Mouse (Mus musculus) thymus, postnatal 25 days (tissue): Measurements from ENCODE around the gene BC025920.
A peak's percentile ranks its signal among the peaks of the same experiment; 100 is the strongest.

Experiments
- DNase-seq: peaks from one replicate; pipeline ENCODE4 v3.0.0; 2022

The BC025920 gene

DNA sequence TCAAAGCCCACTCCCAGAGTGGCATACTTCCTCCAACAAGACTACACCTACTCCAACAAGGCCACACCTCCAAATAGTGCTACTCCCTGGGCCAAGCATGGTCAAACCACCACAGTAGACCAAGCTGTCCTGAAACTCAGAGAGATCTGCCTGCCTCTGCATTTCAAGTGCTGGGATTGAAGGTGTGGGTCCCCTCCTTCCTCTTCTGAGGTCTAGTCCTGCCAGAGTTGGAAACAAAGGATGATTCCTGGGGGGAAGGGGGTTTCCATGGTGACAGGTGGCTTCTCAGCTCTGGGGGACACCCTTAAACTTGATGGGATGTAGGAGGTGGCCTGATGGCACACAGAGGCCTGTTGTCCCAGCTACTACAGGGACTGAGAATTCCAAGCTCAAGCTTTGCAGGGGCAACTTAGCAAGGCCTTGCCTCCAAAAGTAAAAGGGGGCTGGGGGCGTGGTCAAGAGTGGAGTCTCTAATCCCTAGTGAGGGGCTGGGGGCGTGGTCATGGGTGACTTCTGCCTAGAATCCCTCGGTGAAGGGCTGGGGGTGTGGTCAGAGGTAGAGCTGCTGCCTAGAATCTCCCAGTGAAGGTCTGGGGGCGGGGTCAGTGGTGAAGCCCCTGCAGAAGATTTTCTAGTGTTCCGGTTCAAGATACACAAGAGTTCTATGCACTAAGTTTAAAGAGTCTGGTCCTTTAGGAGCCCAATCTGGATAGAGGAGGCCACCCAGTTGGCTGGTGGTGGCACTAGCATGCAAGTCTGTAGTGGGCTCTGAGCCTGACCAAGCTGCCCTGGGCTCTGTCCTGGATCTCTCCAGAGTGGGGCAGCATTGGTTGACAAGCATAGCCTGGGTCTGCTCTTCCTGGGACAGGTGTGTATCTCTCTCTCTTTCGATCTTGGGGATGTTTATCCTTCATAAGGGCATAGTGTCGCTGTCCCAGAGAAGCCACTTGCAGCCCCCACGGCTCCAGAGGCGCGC lies 31.7 kb upstream of the BC025920 start, which contains the start of gene Tle2:
Gene Tle2 (plus strand): TSS at position 481 of the 976 bp plus-strand sequence.
- DNase-seq = peak; percentile 29

- peak; percentile 50 for DNase-seq
These were observed 30.9 kb upstream of the BC025920 start for GRCm38 (mm10) chr10:81575208-81575631.

DNA sequence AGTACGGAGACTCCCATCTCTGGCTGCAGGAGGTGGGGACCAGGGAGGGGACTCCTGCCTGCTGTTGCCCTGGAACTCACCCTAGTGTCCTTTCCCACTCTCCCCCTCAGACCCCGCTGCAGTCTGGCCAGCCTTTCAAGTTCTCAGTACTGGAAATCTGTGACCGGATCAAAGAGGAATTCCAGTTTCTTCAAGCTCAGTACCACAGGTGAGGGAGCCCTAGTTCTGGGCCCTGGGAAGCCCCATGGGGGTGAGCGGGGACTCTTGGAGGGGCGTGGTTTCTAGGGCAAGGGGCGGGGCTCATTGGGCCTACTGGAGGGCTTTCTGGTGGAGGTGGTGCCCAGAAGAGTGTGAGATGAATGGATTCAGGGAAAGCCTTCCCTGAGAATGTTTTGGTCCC lies 30.4 kb upstream of the BC025920 start:
- peak; percentile 51 for DNase-seq

DNA sequence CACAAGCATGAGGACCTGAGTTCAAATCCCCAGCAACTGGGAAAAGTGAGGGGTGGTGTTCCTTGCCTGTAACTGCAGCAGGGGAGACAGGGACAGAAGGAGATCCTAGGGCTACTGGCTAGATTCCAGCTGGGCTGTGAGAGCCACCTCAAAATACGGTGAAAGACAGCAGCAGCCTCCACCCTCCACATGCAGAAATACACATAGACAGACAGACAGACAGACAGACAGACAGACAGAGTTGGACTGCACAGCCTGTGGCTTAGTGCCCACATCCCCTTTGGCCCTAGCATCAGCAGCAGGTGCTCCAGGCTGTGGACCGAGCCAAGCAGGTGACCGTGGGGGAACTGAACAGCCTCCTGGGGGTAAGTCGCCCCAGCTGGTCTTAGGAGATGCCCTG lies 26.1 kb upstream of the BC025920 start:
- no peak for DNase-seq

GRCm38 (mm10) chr10:81580441-81581070 lies 25.5 kb upstream of the BC025920 start:
- DNase-seq = peak; percentile 25

DNA sequence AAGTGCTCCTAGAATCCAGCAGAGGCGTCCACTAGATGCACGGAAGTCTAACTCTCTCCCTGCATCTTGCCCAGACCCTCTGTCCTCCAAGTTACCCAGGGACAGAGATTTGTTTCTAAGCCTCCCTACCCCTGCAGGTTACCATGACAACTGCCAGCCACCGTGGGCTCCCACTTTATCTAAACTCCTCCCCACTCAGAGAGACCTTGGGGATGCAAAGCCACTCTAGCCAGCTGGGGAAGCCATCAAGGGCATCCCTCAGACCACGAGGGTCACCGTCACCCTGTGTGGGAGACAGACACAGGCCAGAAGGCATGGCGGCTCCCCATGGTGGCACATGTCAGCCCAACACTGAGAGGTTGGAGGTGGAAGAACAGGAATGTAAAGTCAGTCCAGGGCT lies 22.7 kb upstream of the BC025920 start:
- no peak for DNase-seq

GRCm38 (mm10) chr10:81588739-81589138 lies 17.3 kb upstream of the BC025920 start:
- DNase-seq = no peak

- no peak for DNase-seq
These were observed 14.2 kb upstream of the BC025920 start for GRCm38 (mm10) chr10:81591846-81592245.

GRCm38 (mm10) chr10:81592631-81593030 lies 13.4 kb upstream of the BC025920 start:
- DNase-seq = no peak

DNA sequence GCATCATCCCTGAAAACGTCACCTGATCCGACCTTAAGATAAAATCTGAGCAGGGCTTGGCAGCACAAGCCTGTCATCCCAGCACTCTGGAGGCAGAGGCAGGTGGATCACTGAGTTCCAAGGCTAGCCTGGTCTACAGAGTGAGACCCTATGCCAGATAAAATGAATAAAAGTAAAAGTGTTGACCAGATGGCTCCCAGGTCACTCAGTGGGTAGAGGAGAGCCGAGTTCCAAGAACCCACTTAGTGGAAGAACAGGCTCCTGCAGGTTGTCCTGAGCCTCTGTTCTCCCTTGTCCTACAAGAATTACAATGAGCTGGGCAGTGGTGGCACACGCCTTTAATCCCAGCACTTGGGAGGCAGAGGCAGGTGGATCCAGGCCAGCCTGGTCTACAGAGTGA lies 12.8 kb upstream of the BC025920 start:
- no peak for DNase-seq

- DNase-seq = no peak
These were observed 12.1 kb upstream of the BC025920 start for GRCm38 (mm10) chr10:81593935-81594334.

- DNase-seq = no peak
These were observed 10.5 kb upstream of the BC025920 start for GRCm38 (mm10) chr10:81595599-81595998.

- DNase-seq = no peak
These were observed 9.5 kb upstream of the BC025920 start for GRCm38 (mm10) chr10:81596611-81597010.

- DNase-seq = peak; percentile 66
These were observed 8.7 kb upstream of the BC025920 start for GRCm38 (mm10) chr10:81597137-81597950.

DNA sequence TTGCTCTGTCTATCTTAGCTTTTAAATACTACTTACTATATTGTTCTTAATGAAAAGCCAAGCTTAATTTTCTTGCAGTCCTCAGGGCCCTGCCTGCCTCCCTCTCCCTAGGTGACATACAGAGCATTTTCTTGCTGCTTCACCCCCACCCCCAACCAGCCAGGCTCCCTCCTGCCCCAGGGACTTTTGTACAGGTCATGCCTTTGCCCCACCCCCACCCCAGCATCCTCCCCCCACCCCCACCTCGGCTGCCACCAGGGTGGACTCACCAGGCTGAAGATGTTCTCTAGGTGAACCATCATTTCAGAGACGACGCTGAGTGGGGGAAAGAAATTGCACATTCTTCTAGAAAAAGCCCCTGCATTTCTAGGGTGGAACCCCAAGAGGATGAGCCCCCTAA lies 7.7 kb upstream of the BC025920 start:
- no peak for DNase-seq

DNA sequence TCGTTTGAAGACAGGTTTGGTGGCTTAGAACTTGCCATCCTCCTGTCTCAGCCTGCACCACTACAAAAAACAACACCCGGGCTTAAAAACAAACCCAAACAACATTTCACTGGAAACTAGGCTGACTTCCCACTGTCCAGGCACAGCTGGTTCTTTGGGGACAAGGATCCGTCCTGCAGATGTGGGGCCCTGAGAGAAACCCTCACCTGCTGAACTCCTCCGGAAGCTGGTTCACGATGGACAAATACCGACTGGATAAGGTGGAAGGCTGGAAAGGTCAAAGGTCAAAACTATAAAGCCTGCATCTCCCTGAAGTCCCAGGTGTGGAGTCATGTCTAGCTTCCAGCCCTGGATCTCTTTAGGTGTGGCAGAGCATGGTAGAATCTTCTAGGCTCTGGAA lies 7.2 kb upstream of the BC025920 start:
- no peak for DNase-seq

DNA sequence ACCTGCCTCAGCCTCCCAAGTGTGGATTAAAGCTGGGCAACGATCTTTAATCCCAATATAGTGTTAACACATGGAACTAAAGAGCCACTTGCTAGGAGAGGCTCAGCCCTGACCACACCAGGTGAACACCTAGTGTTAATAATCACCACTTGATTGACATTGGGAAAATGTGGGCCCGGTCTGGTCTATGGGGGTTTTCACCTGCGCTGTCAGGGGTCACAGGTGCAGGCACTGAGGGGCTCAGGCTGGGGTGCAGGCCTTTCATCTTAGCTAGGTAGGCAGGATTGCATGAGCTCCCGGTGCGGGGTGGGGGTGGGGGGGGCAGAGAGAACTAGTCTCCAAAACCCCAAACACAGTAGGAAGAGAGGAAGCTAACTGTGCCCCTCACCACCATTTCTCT lies 6.4 kb upstream of the BC025920 start:
- peak; percentile 32 for DNase-seq

GRCm38 (mm10) chr10:81600096-81600495 lies 6.0 kb upstream of the BC025920 start:
- no peak for DNase-seq

DNA sequence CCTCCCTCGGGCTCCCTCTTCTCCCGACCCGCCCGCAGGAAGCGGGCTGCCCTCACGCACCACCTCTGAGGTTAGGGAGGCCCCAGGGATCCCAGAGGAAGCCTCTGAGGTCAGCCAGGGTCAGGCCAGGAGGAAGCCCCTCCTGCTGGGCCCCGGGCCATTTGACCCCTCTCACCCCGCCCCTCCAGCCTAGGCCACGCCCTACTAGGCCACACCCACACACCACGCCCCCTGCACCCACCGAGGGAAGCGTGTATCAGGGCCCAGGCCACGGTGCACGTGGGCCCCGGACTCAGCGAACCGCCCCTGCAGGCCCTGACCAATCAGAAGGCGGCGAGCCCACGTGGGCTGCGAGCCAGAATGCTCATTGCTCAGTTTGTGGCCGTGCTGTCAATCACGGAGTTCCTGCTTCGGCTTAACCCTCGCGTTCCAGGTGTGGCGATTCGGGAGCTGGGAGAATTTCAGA lies 5.3 kb upstream of the BC025920 start, which contains the start of gene Tle6:
Gene Tle6 (minus strand): TSS at position 336 of the 466 bp plus-strand sequence.
- DNase-seq = peak; percentile 96

DNA sequence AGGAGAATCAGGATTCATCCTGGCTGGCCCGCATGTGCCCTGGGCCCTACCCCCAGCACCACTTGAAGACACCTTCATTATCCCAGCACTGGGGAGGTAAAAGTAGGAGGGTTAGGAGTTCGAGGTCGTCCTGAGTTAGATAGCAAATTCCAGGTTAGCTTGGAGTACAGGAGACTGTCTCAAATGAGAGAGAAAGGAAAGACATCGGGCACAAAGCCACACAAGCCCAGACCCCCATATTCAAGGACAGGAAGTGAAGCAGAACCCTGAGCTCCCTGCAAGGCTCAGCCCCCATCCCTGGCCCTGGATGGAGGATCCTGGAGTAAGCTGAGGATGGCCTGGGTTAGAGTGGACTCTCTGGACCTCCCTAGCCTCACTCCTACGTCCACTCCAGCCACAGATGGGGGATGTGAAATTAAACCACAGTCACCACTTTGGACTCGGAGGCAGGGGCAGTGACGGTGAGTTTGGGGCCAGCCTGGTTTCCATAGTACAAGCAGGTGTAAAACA lies 4.6 kb upstream of the BC025920 start:
- no peak for DNase-seq

- DNase-seq = peak; percentile 62
These were observed 3.3 kb upstream of the BC025920 start for GRCm38 (mm10) chr10:81602741-81603151.
